Mouse (Mus musculus) urinary bladder, postnatal 10 days (tissue): ENCODE data around the gene Car4.

Experiments
- DNase-seq: peaks from one replicate; pipeline ENCODE4 v3.0.0; 2022; ENCODE audit warnings: low spot score

Car4 gene

GRCm38 (mm10) chr11:84959181-84959580, 1.6 kb downstream of the Car4 start:
- DNase-seq: no peak

GRCm38 (mm10) chr11:84959701-84960181, 2.2 kb downstream of the Car4 start:
- no peak for DNase-seq

DNA sequence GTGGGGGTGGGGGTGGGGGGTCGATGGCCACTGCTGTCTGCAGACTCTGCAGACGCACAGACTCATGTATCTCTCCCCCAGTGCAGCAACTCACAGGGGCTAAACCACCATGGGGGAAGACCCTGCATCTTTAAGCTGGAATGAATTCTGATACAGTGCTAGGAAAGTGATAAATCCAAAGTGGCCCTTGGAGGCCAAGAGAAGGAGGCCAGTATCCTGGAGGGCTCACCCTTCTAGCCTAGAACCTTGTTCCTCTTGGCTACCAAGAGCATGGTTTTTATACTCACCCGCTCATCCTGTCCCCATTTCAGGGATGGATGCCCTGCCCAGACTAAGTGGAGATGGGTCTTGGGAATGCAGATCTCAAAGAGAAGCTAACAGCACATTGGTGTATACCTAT, 2.7 kb downstream of the Car4 start:
- no peak for DNase-seq

DNA sequence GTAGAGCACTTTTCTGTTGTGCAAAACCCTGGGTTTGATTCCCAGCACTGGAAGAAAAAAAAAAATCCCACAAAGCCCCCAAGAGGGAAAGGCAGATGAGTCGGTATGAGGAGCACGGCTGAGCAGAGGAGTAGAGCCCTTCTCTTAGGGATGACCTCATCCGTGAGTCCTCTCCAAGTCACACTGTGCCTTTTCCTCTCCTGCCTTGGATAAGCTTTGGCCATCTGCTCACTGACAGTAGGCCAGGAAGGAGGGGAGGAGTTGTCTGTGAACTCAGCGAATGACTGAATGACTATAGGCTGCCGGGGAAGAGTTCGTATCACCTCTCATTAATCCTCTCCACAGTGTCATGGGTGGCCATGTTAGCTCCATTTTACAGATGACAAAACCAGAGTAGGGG, 3.2 kb downstream of the Car4 start:
- DNase-seq: no peak

DNA sequence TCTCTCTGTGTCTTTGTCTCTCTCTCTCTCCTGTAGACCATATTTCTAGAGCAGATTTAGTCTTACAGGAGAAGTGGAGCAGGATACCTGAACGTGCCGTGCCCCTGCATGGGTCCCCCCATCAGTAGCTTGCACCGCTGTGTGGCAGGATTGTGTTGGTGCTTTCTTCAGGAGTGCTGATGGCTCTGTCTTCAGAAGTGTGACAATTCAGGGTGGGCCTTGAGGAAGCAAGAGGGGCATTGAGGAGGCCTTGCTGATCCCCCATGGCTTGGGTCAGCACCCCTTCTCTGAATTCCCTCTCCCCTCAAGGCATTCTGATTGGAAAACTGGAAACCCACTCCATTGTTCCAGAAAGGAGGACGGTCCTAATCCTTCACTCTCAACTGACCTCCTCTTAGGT, 4.0 kb downstream of the Car4 start:
- no peak for DNase-seq

GRCm38 (mm10) chr11:84962536-84962935, 5.0 kb downstream of the Car4 start:
- DNase-seq: no peak

GRCm38 (mm10) chr11:84963556-84963955, 6.0 kb downstream of the Car4 start:
- DNase-seq: no peak

GRCm38 (mm10) chr11:84966696-84967095, 9.1 kb downstream of the Car4 start:
- DNase-seq: no peak

DNA sequence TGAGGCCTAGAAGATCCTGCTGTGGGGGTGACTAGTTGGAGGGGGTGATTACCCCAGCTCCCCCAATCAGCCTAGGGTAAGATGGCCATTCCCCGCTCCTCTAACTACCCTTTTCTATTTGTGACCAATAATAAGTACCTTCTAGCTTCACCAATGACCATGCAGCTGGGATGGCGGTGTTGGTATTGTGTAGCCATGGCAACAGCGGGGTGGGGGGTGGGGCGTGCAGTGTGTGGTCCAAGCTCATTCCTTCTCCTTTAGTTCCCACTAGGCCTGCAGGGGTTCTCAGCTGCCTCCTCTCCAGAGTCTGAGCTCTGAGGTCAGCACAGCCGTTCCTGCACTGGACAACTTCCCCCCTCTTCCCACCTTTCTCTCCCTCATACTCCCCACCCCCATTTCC, 9.5 kb downstream of the Car4 start:
- no peak for DNase-seq

DNA sequence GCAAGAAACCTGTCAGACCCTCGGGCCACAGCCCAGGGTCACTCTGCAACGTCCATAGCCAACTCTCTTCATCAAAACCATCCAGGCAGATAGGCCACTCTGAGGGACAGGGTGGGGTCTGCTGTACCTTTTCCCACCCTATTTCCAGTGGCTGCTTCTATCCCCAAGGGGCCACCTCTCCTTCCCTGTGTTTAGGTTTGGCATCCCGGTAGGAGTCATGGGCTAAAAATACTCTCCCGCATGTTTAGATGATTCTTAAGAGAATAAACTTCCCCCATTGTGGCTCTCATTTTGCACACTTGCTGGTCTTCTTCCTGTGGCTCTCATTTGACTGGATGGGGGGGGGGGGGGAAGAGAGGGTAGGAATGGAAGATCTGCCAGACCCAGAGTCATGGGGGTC, 10.7 kb downstream of the Car4 start:
- DNase-seq: no peak

- no peak for DNase-seq
Measured at GRCm38 (mm10) chr11:84968775-84969174, 11.2 kb downstream of the Car4 start.

- no peak for DNase-seq
Measured at GRCm38 (mm10) chr11:84972067-84972466, 14.5 kb downstream of the Car4 start.

DNA sequence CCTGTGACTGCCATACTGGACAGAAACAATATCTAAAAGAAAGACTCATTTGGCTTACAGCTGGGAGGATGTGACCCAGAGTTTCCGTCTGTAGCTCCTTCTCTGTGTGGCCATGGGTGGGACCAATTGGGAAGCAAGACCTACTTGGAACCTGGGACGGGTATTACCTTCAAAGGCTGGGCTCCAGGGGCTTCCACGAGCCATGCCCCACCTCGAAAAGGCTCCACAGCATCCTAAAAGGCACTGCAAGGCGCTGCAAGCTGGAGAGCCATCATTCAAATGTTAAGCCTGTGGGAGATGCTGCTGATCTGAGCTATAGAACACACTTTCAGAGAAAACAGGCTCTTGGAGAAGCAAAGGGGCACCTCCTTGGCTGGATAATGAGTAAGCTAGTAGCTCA, 16.1 kb downstream of the Car4 start:
- no peak for DNase-seq

GRCm38 (mm10) chr11:84974582-84974981, 17.0 kb downstream of the Car4 start:
- no peak for DNase-seq

- DNase-seq: no peak
Measured at GRCm38 (mm10) chr11:84976706-84977105, 19.1 kb downstream of the Car4 start.

GRCm38 (mm10) chr11:84977385-84977952, 19.9 kb downstream of the Car4 start:
- no peak for DNase-seq

GRCm38 (mm10) chr11:84978113-84978512, 20.5 kb downstream of the Car4 start:
- no peak for DNase-seq

- DNase-seq: no peak
Measured at GRCm38 (mm10) chr11:84979351-84979750, 21.8 kb downstream of the Car4 start.

DNA sequence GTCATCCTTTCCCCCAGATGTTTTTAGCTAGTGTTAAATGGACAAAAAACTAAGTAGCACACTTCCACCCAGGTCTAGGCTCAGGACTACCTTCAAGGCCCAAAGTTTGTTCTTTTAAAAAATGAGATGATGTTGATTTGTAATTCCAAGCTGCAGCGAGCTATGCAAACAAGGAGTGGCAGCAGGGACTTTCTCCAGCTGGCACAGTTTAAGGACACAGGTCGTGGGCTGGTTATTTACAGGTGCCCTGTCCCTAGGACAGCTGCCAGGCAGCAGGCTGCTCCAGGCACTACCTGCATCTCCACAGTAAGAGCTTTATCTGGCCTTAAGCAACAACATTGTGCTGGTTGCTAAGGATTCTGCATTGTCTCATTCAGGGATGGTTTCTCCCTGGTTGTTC, 23.1 kb downstream of the Car4 start:
- DNase-seq: no peak

DNA sequence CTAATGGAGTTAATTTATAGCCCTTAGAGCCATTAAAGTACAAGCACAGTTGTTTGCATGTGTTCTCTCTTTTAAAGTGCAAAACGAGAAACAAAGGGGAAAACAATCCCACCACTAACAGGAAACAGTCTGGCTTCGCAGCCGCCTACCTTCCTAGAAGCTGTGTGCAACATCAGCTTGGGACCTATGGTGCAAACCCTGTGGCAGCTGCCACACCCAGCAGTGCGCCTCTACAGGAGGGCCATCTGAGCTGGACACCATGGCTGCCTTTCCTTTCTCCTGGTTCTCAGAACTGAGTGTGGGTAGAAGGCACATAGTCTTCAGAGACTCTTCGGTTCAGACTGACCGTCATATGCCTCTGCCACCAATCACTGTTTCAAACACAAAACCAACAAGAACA, 27.8 kb downstream of the Car4 start:
- no peak for DNase-seq

DNA sequence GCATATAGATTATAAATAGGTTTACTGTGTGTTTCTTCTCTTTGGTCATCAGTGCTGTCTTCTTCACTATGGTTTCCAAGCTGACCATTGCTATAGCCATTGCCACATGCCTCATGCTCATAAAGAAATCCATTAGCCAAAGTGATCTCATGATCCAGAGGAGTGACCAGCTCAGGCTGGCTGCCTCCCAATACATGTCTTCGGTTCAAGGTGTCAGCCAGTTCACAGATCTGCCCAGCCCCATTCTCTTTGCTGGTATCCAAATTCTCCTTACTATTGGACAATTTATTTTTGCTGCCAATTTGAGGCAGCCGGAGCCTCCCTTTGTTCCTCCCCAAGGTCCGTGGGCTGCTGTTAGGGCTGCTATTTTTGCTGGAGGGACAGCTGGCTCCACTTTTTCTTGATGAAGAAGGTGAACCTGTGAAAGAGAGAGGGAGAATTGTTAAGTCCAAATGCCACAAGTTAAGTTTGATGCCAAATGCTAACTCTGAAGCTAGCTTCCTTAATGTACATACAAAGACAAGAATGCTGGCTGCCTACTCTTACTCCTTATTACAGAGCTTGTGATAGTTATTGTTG, 30.8 kb downstream of the Car4 start:
- no peak for DNase-seq

- no peak for DNase-seq
Measured at GRCm38 (mm10) chr11:84992996-84993395, 35.4 kb downstream of the Car4 start.

GRCm38 (mm10) chr11:84995241-84995640, 37.7 kb downstream of the Car4 start:
- DNase-seq: no peak

DNA sequence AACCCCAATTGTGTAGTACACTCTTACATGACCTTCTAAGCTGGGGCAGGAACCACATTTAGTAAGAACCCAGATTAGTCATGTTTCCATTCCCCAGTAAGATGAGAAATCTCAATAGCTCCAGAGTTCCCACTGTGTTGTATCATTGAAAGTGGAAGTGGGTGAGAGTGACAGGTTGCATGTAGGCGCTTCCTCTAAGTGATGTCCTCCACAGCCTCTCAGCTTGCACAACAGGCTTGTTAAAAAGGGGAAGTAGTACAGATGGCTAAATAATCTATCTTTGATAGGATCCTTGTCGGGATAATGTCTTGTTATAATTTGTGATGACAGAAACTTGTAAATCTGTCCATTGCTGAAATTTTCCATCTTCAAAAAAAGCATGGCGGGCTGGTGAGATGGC, 46.0 kb downstream of the Car4 start:
- no peak for DNase-seq
